Mouse (Mus musculus): ENCODE results near the gene Exoc6b.

DNA sequence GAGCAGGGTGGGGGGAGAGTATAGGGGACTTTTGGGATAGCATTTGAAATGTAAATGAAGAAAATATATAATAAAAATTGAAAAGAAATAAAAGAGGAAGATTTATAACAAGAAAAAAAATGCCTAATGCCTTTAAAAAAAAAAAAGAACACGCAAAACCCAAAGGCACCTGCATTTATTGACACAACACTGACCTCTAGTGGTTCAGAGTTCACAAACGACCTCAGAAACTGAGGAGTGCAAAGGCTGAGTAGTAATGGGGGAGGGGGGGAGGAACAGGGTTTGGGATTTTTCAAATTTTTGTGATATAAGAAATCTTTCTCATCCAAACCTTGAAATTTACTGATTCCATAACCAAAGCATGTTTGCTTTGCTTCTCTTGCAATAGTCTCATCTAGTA, 156.9 kb downstream of the Exoc6b start:
- peak; percentile 75 for TF ChIP-seq CTCF (IDR thresholded peaks at IDR 0.05; ENCODE audit: low read depth)
- no peak for TF ChIP-seq EP300 (IDR thresholded peaks at IDR 0.05; ENCODE audit: low read depth)

Data from heart, postnatal 0 days (tissue).